Mouse (Mus musculus) CD4-positive, CD25-positive, alpha-beta regulatory T cell, adult 2 months (primary cell): ENCODE measurements around the gene Ebf3.

Experiments used
- DNase-seq: peaks from one replicate; pipeline ENCODE4 v3.0.0-alpha.2; 2012; ENCODE audit warnings: low read depth, low spot score

Ebf3 gene

DNA sequence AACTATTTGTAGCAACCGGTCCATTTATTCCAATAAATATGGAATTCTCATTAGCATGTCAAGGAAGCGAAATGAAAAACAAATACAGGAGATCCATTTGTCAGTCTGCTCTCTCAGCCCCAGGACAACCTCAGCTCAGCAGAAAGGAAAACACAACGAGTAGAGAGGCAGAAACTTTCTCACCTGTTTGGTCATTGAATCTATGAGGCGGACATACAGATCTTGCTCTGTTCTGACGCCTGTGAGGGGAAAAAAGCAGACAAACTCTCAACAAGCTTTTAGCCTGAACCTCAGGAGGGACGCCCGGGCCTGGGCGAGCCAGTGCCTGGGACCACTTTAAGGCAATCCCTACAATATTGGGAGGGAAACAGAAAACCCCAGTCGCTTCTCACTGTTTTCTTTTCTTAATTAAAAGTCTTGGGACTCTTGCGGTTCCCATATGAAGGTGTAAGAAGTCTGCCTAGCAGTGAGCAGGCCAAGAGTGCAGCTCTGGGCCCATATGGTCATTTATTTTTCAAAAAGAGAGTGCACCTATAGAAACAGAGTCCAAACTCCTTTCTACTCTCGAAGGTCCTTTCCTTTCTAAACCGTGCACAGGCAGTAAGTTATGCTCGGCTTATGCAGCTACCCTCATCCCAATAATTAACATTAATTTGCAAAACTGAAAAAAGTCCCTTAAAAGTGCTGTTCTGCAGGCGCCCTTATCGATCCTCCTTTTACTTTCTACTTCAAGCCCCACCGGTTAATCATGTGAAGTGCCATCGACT is 1.9 kb downstream of the Ebf3 start:
- no peak for DNase-seq

DNA sequence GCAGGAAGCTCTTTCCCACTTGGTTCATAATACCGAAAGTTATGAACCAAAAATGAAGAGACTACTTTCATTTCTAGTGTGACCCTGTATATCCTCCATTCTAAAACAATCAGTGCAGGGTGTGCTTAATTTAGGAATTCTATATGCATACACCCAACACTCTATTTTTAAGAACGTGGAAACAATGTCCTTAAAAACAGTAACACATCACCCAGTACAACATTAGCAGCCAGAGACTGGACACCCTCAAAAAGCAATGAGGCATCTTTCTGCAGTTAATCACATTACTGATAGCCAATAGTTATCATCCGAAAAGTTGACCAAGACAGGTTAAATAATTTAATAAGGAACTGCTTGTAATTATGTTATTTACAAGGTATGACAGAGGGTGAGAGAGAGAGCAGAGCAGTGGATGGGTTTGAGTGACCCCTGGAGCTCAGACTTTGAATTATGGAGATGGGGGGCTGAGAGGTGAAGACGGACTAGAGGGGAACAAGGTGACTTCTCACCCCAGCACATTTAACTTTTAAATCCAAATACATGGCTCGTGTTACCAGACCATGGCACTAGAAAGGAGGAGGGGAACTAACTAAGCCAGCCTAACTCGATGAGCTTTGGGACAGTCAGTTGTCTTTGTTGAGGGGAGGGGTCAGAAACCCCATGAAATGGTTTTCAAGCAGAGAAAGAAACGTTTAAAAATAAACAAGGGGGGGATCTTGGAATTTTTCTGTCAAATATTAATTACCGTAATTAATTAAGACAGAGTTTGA is 2.7 kb downstream of the Ebf3 start:
- no peak for DNase-seq

DNA sequence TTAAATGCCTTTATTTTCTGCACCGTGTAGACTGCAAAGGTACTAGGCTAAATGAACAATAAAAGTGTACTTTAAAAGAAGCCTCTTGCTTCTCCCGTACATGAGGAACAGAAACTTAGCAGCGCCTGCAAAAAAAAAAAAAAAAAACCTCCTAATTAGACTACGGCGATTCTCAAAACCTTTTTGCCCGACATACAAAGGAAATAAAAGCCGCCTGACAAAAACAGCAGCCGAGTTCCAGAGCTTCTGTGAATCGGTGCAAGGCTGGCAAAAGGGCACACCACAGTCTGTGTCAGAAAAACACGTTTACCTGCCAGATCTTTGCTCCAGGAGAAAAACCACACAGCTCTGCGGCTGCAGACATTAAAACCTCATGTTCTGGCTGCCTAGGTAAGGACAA is 3.4 kb downstream of the Ebf3 start:
- no peak for DNase-seq

DNA sequence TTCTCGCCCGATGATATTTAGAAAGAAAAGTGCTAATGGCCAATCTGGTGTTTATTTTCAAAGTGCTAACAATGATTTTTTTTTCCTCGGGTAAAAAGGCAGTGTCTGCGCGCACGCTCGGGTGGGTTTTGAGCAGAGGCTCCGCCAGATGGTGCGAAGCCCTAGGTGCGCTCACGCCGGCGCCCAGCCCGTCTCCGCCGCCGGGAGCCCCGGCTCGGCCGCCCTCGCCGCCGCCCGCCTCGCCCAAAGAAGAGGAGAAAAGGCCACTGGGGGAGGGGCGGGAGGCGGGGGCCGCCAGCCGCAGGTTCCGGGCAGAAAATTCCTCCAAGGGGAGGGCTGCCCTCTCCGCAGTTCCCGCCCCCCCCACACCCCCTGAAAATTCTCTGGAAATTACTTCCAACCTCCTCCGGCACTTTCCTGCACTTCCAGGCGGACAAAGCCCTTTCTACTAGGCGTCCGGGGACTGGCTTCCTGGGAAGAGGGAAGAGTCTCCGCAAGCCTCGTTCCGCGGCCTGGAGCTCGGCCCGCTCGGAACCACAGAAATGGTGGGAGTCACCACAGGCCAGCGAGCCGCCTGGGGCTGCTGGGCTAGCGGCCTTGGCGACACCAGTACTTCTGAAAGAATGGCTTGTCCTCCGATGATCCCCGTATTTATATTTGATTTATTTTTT is 4.0 kb downstream of the Ebf3 start:
- no peak for DNase-seq

DNA sequence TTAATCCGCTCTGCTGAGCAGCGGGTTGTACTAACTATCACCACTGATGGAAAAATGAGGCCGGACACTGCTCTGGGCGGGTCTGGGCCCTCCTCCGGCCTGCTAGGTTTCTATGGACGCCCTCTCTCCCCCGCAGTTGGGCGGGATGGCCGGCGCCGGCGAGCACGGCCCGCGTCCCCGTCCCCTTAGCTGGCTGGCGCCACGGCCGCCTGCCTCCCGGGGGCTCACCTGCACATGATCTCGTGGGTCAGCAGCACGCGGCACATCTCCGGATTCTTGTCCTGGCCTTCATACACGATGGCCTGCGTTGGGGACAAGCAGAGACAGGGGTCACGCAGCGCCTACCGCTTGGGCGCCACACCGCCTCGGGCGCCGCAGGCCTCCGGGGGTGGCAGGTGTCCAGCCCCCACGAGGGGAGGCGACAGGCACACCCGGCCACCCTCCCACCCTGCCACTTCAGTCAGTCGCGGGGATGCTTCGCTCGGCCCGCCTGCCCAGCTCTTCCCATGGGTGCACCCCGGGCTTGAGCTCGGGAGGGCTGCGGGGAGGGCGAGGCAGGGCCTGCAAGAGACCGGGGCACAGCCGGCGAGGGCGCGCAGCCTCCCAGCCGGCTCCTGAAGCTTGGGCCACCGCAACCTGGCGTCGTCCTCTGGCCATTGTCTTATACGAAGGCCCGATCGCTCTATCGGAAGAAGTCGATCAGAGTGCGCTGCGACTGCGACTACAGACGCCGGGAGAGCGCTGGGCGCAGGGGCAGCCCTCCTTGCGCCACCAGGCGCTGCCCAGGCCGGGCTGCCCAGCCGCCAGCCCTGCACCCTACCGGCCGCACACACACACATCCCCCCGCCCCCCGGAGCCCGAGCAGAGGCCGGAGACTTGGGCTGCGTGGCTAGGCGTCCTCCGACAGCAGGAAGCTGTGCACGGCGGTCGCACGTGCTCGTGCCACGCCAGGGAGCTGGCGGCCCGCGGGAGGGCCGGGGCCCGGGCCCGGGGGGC is 4.9 kb downstream of the Ebf3 start:
- DNase-seq = no peak

DNA sequence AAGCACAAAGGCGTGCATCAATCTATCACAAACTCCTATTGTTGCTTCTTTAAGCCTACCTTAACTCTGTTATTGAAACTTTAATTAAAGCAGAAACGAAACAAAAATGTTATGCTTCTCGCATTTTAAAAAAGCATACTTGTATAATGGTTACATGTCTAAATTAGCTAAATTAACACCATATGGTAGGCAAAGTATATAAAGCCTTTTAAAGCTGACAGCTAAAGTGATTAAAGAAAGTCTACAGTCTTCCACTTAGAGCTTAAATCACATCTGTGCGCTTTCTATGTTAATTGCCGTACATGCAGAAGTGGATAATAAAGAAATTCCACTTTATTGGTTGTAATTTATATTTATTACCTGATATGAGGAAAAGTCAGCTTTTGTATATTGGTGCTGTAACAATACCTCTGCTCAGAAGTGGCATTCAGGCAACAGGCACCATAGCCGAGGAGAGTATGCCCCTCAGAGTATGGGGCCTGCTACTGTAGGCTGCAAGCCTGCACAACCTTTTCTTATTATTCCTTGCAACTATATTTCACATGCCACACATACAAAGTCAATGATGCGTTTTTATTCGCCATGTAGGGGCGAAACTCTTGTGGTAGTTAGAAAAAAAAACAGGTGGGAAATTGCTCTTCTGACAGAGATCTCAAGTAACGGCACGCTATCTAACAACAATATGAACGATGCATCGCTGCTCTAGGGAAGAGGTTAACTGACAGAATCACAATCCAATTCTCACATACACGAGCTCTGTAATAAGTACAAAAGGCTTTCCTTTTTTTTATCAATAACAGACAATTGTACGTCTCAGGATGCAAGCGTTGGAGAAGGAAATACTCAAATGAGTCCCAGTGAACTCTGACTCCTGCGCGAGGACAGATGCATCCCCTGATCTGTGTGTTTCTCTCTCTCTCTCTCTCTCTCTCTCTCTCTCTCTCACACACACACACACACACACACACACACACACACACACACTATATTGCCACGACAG is 5.9 kb downstream of the Ebf3 start:
- DNase-seq = no peak

DNA sequence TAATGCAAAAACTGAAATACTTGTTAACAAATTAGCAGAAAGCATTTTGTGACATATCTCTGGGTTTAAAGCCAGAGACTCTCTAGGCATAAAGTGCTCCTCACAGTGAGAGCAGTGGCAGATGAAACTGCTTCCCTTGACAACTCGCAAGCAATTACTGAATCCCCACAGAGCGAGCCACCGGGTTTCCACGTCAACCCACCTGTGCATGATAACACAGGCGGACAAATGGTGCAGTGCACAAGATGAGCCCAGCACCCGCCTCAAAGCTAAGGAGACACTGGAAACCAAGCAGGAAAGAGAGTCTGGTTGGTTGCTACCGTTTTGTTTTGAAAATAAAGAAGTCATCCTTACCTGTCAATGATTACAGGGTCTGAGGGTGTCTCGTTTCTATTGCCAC is 7.1 kb downstream of the Ebf3 start:
- DNase-seq = no peak

DNA sequence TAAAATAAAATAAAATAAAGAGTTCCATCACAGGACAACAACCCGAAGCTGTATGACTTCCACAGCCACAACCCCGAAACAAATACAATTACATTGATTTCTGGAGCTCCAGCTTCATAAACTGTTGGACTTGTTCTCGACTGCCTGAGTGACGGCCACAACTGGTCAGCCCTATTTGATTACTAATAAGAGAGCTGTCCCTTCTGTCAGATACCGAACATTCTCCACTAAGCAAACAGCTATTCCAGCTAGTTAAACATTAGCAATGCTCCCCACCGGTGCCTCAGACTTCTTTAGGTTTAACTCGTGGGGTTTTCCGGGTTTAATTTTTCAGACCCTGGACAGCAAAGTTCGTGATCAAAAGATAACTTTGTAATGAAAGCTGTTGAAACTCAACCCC is 8.1 kb downstream of the Ebf3 start:
- no peak for DNase-seq

DNA sequence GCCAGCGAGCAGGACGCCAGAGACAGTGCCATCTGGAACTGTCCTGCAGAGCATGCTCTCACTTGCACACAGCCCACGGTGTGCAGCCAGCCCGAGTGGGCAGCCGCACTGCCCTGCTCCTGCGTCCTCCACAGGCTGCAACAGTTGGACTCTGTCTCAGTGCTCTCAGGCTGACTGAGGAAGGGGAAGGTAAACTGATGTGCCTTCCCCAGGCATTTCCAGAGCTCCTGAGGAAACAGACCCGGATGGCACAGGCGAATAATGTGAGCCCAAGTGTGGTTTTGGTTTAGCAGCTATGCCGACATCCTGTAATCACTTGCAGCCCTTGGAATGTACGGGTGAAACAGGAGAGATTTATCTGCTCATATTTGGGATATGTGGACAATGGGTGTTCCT is 10.5 kb downstream of the Ebf3 start:
- no peak for DNase-seq

DNA sequence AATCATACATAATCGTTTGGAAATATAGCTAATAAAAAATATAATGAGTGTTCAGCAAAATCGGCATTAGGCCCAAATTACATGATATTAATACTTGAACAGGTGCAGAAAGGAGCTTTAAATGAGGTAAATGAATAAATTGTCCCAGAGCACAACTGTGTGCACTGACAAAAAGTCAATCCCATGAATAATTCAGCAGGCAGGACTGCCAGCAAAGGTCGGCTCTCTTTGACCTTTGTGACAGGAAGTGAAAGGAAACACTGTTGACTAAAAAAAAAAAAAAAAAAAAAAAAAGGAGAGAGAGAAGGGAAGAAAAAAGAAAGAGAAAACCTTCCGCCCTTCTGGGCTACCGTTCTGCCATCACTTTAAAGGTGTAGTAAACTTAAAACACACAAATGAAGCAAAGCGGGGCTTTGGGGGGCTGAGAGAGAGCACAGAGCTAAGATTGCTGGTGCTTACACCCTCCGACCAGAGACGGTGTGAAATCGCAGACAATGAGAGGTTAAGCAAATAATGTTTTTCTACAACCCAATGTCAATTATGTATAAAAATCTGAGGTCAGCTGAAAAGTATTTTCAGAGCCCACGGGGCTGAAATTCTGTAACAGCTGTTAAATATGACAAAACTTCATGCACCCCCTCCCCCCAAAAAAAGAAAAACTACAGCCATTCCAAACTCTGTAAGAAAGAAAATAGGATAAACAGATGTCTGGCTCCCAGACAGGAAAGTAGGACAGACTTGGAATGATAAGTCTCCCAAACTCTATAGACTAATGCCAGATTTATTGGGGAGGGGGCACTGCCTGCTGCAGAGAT is 11.1 kb downstream of the Ebf3 start:
- DNase-seq = no peak

DNA sequence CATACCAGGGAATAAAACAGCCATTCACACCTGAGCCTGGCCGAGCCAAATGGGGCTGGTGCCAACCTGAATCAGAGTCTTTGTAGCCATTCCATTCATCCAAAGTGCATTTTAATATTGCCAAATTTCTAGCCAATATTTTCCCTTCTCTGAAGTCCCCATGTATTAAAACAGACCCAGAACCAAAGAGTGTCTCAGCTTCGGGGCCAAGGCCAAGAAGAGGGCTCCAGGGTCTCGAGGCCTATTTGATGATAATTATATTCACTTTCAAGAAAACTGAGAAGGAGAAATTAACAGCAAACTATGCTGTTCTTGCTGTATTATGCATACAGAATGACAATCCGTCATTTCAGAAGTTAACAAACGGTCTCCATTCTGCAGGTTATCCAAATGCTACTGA is 12.1 kb downstream of the Ebf3 start:
- DNase-seq = no peak

DNA sequence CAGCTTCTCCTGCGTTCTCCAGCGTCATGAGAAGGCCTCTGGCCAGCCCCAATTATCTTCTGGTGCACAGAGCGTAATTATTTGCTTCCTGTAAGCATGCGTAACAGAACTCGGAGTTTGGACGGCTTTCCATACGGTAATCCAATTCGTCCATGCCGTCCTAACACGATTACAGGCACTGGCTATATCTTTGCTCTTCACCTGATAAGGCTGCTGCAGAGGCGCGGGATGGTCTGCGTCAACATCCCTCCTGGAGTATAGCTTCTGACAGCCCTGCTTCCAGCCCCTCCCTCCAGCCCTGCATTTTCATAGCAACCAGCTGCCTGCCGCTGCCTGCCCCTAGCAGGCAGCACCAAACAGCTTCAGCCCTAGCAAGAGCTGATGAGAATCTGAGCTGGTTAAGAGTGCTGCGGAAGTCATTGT is 12.9 kb downstream of the Ebf3 start:
- no peak for DNase-seq

DNA sequence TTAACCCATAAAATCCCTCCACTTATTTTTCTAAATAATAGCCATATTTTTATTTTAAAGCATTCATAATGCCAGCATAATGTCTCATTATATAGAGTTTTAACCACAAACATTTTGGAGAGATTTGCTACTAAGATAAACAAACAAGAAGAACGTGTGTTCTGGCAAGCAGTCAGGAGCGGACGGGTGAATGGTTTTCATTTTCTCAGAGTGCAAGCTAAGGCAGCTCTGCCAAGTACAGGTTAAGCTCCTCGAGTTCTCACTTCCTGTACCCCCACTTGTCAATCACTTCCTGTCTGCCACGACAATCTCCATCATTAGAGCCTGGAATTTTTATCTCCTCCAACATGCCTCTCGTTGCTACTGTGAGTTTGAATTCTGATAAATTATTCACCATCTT is 13.4 kb downstream of the Ebf3 start:
- no peak for DNase-seq

DNA sequence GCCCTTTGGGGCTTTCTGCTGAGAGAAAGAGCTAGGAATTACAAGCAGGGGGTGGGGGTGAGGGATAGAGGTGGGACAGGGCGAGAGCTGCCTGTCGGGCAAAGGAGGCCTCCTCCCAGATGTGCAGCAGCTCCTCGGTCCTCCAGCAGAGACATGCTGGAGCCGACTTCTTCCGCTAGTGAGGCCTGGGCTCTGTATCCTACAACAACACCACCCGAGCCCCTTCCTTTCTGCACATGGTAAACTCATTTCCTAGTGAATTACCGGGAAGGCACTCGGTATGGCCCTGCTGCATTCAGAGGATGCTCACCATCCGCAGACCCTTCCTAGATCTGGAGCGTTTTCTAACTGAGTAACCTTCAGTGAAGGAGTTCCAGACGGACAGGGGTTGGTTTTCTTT is 14.1 kb downstream of the Ebf3 start:
- no peak for DNase-seq

DNA sequence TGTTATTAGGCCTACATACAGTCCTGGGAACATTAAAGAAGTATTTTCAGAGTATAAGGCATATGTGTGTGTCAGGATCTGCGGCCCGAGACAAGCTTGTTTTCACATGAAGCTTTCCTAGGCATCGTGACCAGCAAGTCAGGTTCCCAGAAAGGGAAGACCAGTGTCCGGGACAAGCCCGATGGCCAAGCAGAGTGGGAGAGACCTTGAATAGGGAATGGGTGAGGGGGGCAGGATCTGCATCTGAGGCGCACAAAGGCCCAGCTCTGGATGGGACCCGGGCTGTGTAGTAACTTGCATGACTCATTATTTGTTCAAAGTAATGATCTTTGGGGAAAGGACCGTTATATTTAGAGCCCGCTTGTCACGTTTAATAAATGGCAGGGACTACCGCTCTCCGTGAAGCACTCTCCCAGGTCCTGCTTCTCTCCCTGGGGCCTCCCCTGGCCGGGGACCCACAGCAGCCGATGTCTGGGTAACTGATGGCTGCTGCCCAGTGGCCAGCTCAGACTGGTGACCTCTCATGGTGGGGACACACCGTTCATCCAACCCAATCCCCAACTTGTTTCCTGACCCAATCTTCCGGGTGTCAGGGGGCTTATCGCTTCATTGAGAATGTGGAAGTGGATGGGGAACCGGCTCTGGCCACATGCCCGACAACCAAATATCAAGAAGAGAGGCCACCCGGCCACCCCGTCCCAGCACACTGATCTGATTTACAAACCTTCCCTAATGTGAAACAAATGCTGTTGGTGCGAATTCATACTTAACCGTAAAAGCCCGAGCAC is 16.5 kb downstream of the Ebf3 start:
- no peak for DNase-seq

DNA sequence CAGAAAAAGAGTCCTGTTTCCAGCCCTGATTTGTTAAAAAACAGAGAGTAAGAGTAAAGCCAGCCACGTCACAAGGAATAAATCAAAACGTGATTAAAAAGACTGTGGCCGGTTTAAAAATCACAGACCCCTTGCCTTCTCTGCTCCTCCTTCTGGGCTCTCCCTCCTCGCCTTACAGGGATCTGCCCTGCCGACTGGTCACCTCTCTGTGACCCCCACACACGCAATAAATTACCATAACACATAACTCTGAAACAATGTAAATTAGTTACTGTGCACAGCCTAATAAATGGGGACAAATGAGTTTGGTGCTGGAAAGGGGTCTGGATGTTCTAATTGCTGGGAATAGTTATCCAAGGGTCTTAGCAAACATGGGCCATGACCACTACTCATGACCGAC is 17.1 kb downstream of the Ebf3 start:
- no peak for DNase-seq

DNA sequence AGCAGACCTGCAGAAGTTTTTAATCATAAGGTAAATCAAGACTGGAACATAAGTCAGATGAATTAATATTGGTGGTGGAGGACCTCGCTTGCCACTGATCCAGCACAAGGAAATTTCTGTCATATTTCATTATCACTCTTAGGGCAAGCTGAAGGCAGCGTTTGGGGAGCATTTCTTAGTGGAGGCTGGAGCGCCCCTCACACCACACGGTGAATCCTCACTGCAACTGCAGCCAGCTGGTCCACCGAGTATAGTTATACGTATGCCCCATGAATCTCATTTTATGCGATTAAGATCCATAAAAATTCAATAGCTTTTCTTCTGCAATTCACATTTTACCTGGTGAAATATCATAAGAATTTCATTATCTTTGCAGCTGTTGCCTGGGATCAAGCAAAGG is 18.6 kb downstream of the Ebf3 start:
- no peak for DNase-seq

DNA sequence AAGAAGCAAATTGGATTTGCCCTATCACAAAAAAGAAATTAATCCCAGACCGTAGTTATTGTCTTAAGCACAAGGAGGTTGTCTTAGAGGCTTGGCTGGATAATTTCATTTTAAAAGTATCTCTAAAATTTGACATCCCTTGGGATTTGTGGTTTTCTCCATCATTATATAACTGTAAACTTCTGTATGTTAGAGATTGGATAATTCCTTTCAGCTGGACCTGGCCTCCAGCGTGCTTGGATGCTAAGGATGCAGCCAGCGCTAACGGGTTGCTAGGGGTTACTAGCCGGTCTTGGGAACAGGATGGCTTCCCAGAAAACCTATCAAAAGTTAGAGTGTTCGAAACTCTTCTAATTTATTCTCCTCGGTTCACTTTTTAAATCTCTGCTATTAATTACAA is 19.8 kb downstream of the Ebf3 start:
- no peak for DNase-seq
